Mouse (Mus musculus) C2C12 (cell line): ENCODE results near the gene Limch1.

Experiments
- CEBPB ChIP-seq: IDR thresholded peaks from one replicate; pipeline ENCODE4 v1.6.1; 2011; ENCODE audit warnings: low read depth, mild to moderate bottlenecking, control low read depth, moderate library complexity
- CTCF ChIP-seq: IDR thresholded peaks from one replicate; pipeline ENCODE4 v1.5.1; 2011; ENCODE audit not compliant: control insufficient read depth, insufficient read depth, insufficient read length
- FOSL1 ChIP-seq: IDR thresholded peaks from one replicate; pipeline ENCODE4 v1.8.0; 2011; ENCODE audit warnings: mild to moderate bottlenecking, low read length; ENCODE audit not compliant: poor library complexity, insufficient read depth, severe bottlenecking
- MAX ChIP-seq: IDR thresholded peaks from one replicate; pipeline ENCODE4 v1.6.1; 2011; ENCODE audit warnings: mild to moderate bottlenecking, control low read depth
- MYOD1 ChIP-seq: IDR thresholded peaks from one replicate; pipeline ENCODE4 v1.6.1; 2011; ENCODE audit warnings: low read depth; ENCODE audit not compliant: control insufficient read depth, insufficient read length
- MYOG ChIP-seq: IDR thresholded peaks from one replicate; pipeline ENCODE4 v1.6.1; 2011; ENCODE audit not compliant: control insufficient read depth, insufficient read length; ENCODE audit errors: extremely low read depth
- USF1 ChIP-seq: IDR thresholded peaks from one replicate; pipeline ENCODE4 v1.6.1; 2011; ENCODE audit warnings: low read depth, mild to moderate bottlenecking, control low read depth, moderate library complexity

GRCm38 (mm10) chr5:66942922-66943321 lies 197.3 kb downstream of the Limch1 start:
- TF ChIP-seq CTCF (no peak), MYOG (no peak), CEBPB (no peak), MAX (no peak), USF1 (no peak), MYOD1 (no peak), FOSL1 (no peak)
